Mouse (Mus musculus) cortical plate, adult 2 months (tissue): ENCODE measurements around the gene Kdm5c.

Experiments used
- CTCF ChIP-seq: fragments of 200-500 bp; IDR thresholded peaks from 2 replicates; pipeline ENCODE4 v1.5.1; 2011; ENCODE audit warnings: mild to moderate bottlenecking, control low read depth, low read length; ENCODE audit not compliant: insufficient read depth; ENCODE audit errors: extremely low read depth
- POLR2A ChIP-seq: fragments of 200-500 bp; IDR thresholded peaks from 2 replicates; pipeline ENCODE4 v1.6.1; 2011; ENCODE audit warnings: mild to moderate bottlenecking, low read length, control low read depth; ENCODE audit not compliant: insufficient read depth; ENCODE audit errors: extremely low read depth

DNA sequence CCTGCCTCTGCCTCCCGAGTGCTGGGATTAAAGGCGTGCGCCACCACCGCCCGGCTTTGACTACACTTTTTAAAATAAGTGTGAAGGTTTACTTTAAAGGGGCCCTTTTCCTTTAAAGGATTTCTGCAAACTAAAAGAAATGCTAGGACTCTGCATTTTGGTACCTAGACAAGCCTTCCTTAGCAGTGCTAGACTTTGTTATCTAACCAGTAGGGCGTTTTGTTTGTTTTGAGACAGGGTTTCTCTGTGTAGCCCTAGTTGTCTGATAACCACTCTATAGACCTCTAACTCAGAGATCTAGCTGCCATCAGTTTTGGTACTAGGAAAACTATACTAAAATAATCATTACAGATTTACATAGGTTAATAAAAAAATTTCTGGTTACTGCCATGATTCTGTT is 46.6 kb downstream of the Kdm5c start:
- TF ChIP-seq CTCF (no peak), POLR2A (no peak)
